Mouse (Mus musculus) midbrain, embryonic 10.5 days (tissue): ENCODE measurements around the gene Chrnb4. TPM values are rescaled to one million over a fixed set of nuclear protein-coding genes. Genes with fewer than 3 reads are reported as not detected.

Experiments
- DNase-seq: peaks from one replicate; pipeline ENCODE4 v3.0.0-alpha.2; 2017; ENCODE audit warnings: low spot score
- H3K27ac ChIP-seq: fragments of 300-500 bp; sonication (generic); replicated peaks from 2 replicates; pipeline ENCODE4 v1.5.1; 2016; ENCODE audit warnings: mild to moderate bottlenecking
- H3K27me3 ChIP-seq: fragments of 300-500 bp; sonication (generic); 2 replicates; pipeline ENCODE4 v1.6.1; 2016; ENCODE audit warnings: low read depth, mild to moderate bottlenecking; ENCODE audit not compliant: poor library complexity, severe bottlenecking
- H3K36me3 ChIP-seq: fragments of 300-500 bp; sonication (generic); 2 replicates; pipeline ENCODE4 v1.6.1; 2016; ENCODE audit warnings: mild to moderate bottlenecking, moderate library complexity
- H3K4me1 ChIP-seq: fragments of 300-500 bp; sonication (generic); 2 replicates; pipeline ENCODE4 v1.6.1; 2016
- H3K4me3 ChIP-seq: fragments of 300-500 bp; sonication (generic); 2 replicates; pipeline ENCODE4 v1.5.1; 2016; ENCODE audit warnings: mild to moderate bottlenecking, moderate library complexity
- H3K9me3 ChIP-seq: fragments of 300-500 bp; sonication (generic); replicated peaks from 2 replicates; pipeline ENCODE4 v1.6.1; 2016; ENCODE audit warnings: mild to moderate bottlenecking
- WGBS: fragments of 180-500 bp; shearing (Covaris S2); methylation state at CpG from one replicate; pipeline ENCODE4 v1.1.7; 2016; 5-methylcytosine and 5-hydroxymethylcytosine counted together
- polyA plus RNA-seq: library from polyadenylated mRNA; unstranded; fragments of >200 nt; fragmentation: Nextera tagmentation; extraction: Ambion mirVana; gene quantifications from 2 replicates; pipeline ENCODE4 v1.2.1, GENCODE M21; 2016

The Chrnb4 gene
- 1.9 and 2.2 TPM in 2 replicates for polyA plus RNA-seq

- under 1% methylated on average over 23 of the region's 23 CpGs for WGBS
- peak within 1 kb of the TSS; percentile 66 for H3K4me3 ChIP-seq
- no peaks in the 10 kb centered on the region for H3K9me3 ChIP-seq
- peaks cover 33% of the 10 kb centered on the region for H3K4me1 ChIP-seq
- no peaks in the 10 kb centered on the region for H3K36me3 ChIP-seq
- peaks cover 21% of the 10 kb centered on the region for H3K27me3 ChIP-seq
- peak within 1 kb of the TSS; percentile 75 for H3K27ac ChIP-seq
- DNase-seq: peak; percentile 48
Observed at GRCm38 (mm10) chr9:55048211-55048880, at the start of gene Chrnb4. Gene Chrnb4, minus strand, starts transcription at chr9:55048779.

DNA sequence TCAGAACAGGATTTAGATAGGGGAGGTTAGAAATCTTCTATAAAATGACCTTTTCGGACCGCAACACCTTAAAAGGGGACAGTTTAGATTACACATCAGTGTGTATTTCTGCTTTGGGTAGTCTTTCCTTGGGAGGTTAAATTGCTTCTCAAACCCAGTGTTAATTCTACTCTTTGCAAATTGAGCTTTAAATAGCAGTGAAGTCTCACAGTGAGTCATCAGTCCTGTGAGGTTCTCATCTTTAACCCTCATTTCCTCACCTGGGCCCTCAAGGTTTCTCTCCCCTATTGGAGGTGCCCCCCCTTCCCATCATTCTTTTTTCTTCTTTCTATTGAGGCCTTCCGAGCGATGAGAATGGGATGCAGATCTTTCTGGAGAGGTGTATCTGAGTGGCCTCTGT lies 48.3 kb upstream of the Chrnb4 start:
- no peaks in the 10 kb centered on the region for H3K4me1 ChIP-seq
- H3K36me3 ChIP-seq: no peaks in the 10 kb centered on the region
- no peak overlapping the region for H3K27ac ChIP-seq
- no peak overlapping the region for H3K4me3 ChIP-seq
- 90% methylated on average over 4 of the region's 4 CpGs for WGBS
- H3K27me3 ChIP-seq: no peaks in the 10 kb centered on the region
- no peak for DNase-seq
- no peaks in the 10 kb centered on the region for H3K9me3 ChIP-seq

DNA sequence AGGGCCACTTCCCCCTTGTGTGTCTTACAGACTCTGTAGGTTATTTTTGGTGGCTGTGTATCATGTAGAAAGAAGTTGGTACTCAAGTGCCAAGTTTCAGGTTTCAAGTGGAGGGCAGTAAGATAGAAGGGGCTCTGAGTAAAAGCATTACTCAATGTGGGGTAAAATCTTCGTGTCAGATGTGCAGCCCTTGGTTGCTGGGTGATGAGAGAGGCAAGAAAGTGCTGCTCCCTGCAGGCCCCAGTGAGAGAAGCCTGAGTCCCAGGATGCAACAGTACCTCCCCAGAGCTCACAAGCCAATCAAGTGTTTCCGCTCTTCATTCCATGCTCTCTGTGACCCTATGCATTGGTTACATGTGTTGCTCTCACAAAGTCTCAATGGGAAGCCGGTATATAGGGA lies 47.5 kb upstream of the Chrnb4 start:
- H3K27me3 ChIP-seq: no peaks in the 10 kb centered on the region
- 76% methylated on average over 3 of the region's 3 CpGs for WGBS
- H3K4me1 ChIP-seq: no peaks in the 10 kb centered on the region
- no peak overlapping the region for H3K27ac ChIP-seq
- no peak for DNase-seq
- no peak overlapping the region for H3K4me3 ChIP-seq
- no peaks in the 10 kb centered on the region for H3K9me3 ChIP-seq
- no peaks in the 10 kb centered on the region for H3K36me3 ChIP-seq

DNA sequence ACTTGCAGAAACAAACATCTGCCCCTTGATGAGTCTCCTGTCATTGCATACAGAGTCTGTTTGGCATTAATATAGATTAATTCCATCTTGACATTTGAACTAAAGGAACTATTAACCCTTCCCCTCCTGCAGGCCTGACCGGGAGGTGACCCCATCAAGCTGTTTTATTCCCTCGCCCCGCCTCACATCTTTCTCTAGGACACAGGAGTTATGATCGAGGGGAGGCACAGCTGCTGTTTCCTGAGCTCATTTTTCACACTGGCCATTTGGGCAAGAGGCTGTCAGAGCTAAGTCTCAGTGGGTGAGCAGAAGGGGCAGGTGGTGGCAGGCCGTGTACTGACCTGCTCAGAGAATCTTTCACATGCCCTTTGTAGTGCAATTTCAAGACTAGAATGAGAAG lies 41.6 kb upstream of the Chrnb4 start:
- Histone ChIP-seq H3K4me1 (peaks cover 9% of the 10 kb centered on the region; the same call in 1 of the 2 replicates), H3K36me3 (no peaks in the 10 kb centered on the region), H3K27ac (peak overlapping the region; percentile 38), H3K27me3 (no peaks in the 10 kb centered on the region), H3K9me3 (no peaks in the 10 kb centered on the region), H3K4me3 (no peak overlapping the region)
- DNase-seq: peak; percentile 22
- 62% methylated on average over 5 of the region's 5 CpGs for WGBS

DNA sequence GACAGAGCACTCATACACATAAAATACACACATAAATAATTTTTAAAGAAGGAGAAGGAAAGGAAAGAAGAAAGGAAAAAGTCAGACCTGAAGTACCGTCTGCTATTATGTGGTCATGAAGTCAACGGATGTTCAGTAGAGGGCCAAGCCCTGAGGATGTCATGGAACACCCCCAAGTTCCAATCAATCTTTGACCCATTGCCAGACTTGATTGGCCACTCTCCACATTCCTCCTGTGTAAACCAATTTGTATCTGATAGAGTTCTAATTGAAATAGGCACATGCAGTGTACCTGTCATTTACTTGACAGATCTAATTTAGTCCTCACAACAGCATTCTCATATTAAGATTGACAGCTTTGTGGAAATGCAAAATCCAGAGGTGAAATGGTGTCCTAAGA lies 40.6 kb upstream of the Chrnb4 start:
- H3K4me1 ChIP-seq: peaks cover 9% of the 10 kb centered on the region; the same call in 1 of the 2 replicates
- DNase-seq: no peak
- no peaks in the 10 kb centered on the region for H3K27me3 ChIP-seq
- H3K4me3 ChIP-seq: no peak overlapping the region
- H3K9me3 ChIP-seq: no peaks in the 10 kb centered on the region
- 0 out of 2 replicates have a peak overlapping the region, but pooled peaks have one; percentile 13 for H3K27ac ChIP-seq
- whole genome bisulfite sequencing: 87% methylated on average over 2 of the region's 2 CpGs
- no peaks in the 10 kb centered on the region for H3K36me3 ChIP-seq

DNA sequence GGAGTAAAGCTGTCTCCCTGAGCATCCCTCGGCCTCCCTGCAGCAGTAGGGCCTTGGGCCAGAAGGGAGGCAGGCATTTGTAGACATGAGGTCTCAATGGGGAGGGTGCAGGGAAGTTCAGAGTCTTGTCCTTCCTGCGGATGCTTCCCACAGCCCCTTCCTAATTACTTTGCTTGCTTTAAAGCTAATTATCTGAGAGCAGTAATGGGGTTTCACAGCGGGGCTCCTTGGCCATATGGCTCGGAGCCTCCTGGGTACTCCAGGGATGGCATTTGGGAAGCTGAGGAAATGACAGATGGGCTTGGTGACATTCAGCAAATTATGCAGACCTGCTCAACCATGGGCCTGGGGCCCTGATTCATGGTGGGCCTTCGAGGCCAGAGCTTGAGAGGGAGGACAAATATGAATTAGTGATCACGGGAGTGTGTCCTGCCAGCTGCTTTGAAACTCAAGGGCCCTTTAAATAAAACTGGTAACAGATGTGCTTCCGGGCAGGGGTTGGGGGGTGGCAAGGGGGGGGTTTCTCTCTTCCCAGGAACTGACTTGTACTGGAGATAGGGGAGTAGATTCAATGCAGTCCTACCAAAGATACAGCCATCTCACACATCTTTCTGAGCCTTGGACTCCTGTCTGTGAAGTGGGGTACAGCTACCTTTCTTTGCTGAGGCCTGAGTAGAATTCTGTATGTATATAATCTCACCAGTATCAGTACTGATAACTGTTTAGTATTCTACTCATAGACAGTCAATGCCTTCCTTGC lies 34.8 kb upstream of the Chrnb4 start:
- H3K27ac ChIP-seq: peak overlapping the region; percentile 57

GRCm38 (mm10) chr9:55067965-55068265 lies 19.3 kb upstream of the Chrnb4 start:
- no peak for DNase-seq
- Histone ChIP-seq H3K4me3 (no peak overlapping the region), H3K27me3 (no peaks in the 10 kb centered on the region; the same call in 1 of the 2 replicates), H3K4me1 (peaks cover 33% of the 10 kb centered on the region), H3K36me3 (no peaks in the 10 kb centered on the region), H3K9me3 (no peaks in the 10 kb centered on the region), H3K27ac (peak overlapping the region; percentile 68)
- 44% methylated on average over 5 of the region's 5 CpGs for WGBS

More for the DNA sequence above, 34.8 kb upstream of the Chrnb4 start:
- WGBS: 34% methylated on average over 7 of the region's 7 CpGs
- DNase-seq: peak; percentile 35
- Histone ChIP-seq H3K4me3 (no peak overlapping the region), H3K4me1 (peaks cover 28% of the 10 kb centered on the region), H3K36me3 (no peaks in the 10 kb centered on the region), H3K27me3 (no peaks in the 10 kb centered on the region), H3K9me3 (no peaks in the 10 kb centered on the region)

- WGBS: 19% methylated on average over 8 of the region's 8 CpGs
- H3K4me3 ChIP-seq: no peak overlapping the region
- peaks cover 33% of the 10 kb centered on the region for H3K4me1 ChIP-seq
- no peaks in the 10 kb centered on the region for H3K9me3 ChIP-seq
- H3K36me3 ChIP-seq: no peaks in the 10 kb centered on the region
- DNase-seq: peak; percentile 62
- H3K27me3 ChIP-seq: no peaks in the 10 kb centered on the region; the same call in 1 of the 2 replicates
- peak overlapping the region; percentile 68 for H3K27ac ChIP-seq
Observed at GRCm38 (mm10) chr9:55067260-55067964, 18.8 kb upstream of the Chrnb4 start.

DNA sequence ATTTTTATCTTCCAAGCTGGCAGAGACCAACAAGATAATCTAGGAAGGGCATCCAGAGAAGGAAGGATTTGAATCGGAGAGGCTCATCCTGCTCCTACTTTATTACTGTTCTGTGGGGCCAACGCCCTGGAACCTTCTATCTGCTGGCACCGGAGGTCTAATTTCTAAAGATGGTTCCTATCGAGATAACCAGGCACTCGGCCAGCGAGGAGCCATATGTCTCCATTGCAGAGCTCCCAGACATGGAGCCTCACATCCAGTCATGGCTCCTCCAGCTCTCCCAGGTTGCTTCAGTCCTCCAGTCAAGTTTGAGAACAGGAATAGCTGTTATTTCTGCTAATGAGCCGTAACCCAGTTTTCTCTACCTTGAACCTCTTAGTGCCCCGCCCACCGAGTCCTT lies 16.7 kb upstream of the Chrnb4 start:
- WGBS: 92% methylated on average over 9 of the region's 9 CpGs
- Histone ChIP-seq H3K4me1 (peaks cover 33% of the 10 kb centered on the region), H3K27me3 (no peaks in the 10 kb centered on the region; the same call in 1 of the 2 replicates), H3K27ac (no peak overlapping the region), H3K36me3 (no peaks in the 10 kb centered on the region), H3K4me3 (no peak overlapping the region), H3K9me3 (no peaks in the 10 kb centered on the region)
- DNase-seq: no peak

DNA sequence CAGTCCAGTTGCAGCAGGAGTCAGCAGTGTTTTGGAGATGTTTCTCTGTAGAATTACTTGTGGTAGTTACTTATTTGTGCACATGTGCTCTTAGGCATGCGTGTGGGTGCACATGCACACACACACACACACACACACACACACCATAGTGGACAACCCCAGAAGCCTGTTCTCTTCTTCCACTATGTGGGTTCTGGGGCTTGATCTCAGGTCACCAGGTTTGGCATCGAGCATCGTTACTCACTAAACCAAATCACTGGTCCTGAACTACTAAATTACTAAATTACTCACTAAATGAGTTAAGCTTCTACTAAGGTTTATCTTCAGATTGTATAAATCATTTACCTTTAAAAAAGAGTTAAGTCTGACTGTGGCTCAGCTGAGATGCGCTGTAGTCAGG lies 9.5 kb upstream of the Chrnb4 start:
- no peak overlapping the region for H3K27ac ChIP-seq
- H3K4me3 ChIP-seq: no peak overlapping the region
- no peaks in the 10 kb centered on the region for H3K9me3 ChIP-seq
- WGBS: 89% methylated on average over 4 of the region's 4 CpGs
- H3K27me3 ChIP-seq: no peaks in the 10 kb centered on the region
- no peaks in the 10 kb centered on the region for H3K36me3 ChIP-seq
- no peak for DNase-seq
- H3K4me1 ChIP-seq: no peaks in the 10 kb centered on the region; the same call in 1 of the 2 replicates

GRCm38 (mm10) chr9:55055386-55055930 lies 6.9 kb upstream of the Chrnb4 start:
- H3K27ac ChIP-seq: no peak overlapping the region
- no peaks in the 10 kb centered on the region; the same call in 1 of the 2 replicates for H3K4me1 ChIP-seq
- WGBS: 87% methylated on average over 2 of the region's 2 CpGs
- no peaks in the 10 kb centered on the region for H3K9me3 ChIP-seq
- DNase-seq: no peak
- no peaks in the 10 kb centered on the region for H3K27me3 ChIP-seq
- no peaks in the 10 kb centered on the region for H3K36me3 ChIP-seq
- H3K4me3 ChIP-seq: no peak overlapping the region

DNA sequence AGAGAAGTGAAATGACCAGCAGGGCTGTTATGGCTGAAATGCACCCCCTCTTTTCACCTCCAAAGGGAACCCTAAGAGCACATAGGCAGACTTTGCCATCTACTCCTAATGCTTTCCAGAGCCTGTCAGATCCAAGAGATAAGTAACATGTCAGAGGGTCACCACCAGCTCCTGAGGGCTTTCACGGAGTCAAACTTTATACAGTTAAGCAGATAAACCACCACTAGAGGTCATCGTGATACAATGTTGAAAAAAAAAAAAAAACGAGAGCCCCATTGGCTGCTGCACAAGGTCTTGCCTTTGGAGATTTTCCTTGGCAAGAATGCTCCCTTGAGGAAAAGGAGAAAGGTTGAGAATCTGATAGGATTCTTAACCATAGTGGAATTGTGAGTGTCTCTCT lies 1.8 kb downstream of the Chrnb4 start:
- 1% methylated on average over 3 of the region's 3 CpGs for WGBS
- no peaks in the 10 kb centered on the region for H3K9me3 ChIP-seq
- H3K4me1 ChIP-seq: peaks cover 33% of the 10 kb centered on the region
- H3K36me3 ChIP-seq: no peaks in the 10 kb centered on the region
- no peak overlapping the region for H3K27ac ChIP-seq
- no peak overlapping the region for H3K4me3 ChIP-seq
- no peak for DNase-seq
- peaks cover 21% of the 10 kb centered on the region for H3K27me3 ChIP-seq
